ENCODE assay signal across 7 mouse cellular contexts in genomic region chr4:130573012-130573350, GRCm38 (mm10). TPM values are rescaled to one million over a fixed set of nuclear protein-coding genes. Genes with fewer than 3 reads are reported as not detected.
DNase-seq lines count a peak whose midpoint lies in the region; ATAC-seq and TF ChIP-seq lines count a peak whose summit lies in the region.

No protein-coding gene starts in this region.

- peaks cover 9% of the 10 kb centered on the region for H3K4me1 ChIP-seq in lung, embryonic 14.5 days (ENCODE audit: insufficient read depth)
- H3K4me1 ChIP-seq in embryonic facial prominence, embryonic 15.5 days = peaks cover 16% of the 10 kb centered on the region
- peaks cover 34% of the 10 kb centered on the region for H3K4me1 ChIP-seq in limb, embryonic 13.5 days
- peaks cover 9% of the 10 kb centered on the region; the same call in 1 of the 2 replicates for H3K4me1 ChIP-seq in stomach, embryonic 14.5 days (ENCODE audit: control insufficient read depth, insufficient read depth, low read length)

- H3K4me3 ChIP-seq in lung, embryonic 14.5 days (ENCODE audit: low read depth, low read length) = peak overlapping the region; percentile 76
- H3K4me3 ChIP-seq in embryonic facial prominence, embryonic 15.5 days (replicated peaks) = peak overlapping the region; percentile 65
- H3K4me3 ChIP-seq in limb, embryonic 13.5 days = peak overlapping the region; percentile 83
- peak overlapping the region; percentile 52 for H3K4me3 ChIP-seq in stomach, embryonic 14.5 days (ENCODE audit: low read depth, low read length)

- H3K4me2 ChIP-seq in lung, embryonic 14.5 days = peak overlapping the region; percentile 97
- H3K4me2 ChIP-seq in embryonic facial prominence, embryonic 15.5 days (replicated peaks) = peak overlapping the region; percentile 99
- H3K4me2 ChIP-seq in limb, embryonic 13.5 days (replicated peaks) = peak overlapping the region; percentile 93
- peak overlapping the region; percentile 92 for H3K4me2 ChIP-seq in stomach, embryonic 14.5 days (replicated peaks; ENCODE audit: low read depth, low read length)

- H3K36me3 ChIP-seq in lung, embryonic 14.5 days (ENCODE audit: insufficient read depth) = no peaks in the 10 kb centered on the region
- no peaks in the 10 kb centered on the region for H3K36me3 ChIP-seq in embryonic facial prominence, embryonic 15.5 days
- H3K36me3 ChIP-seq in limb, embryonic 13.5 days = no peaks in the 10 kb centered on the region
- no peaks in the 10 kb centered on the region for H3K36me3 ChIP-seq in stomach, embryonic 14.5 days (ENCODE audit: control insufficient read depth, insufficient read depth, low read length)

- 2% methylated on average over 6 of the region's 6 CpGs for WGBS in lung, embryonic 14.5 days
- WGBS in embryonic facial prominence, embryonic 15.5 days = under 1% methylated on average over 6 of the region's 6 CpGs
- 0% methylated on average over 6 of the region's 6 CpGs for WGBS in limb, embryonic 13.5 days
- WGBS in stomach, embryonic 14.5 days = 0% methylated on average over 6 of the region's 6 CpGs

- no peak for TF ChIP-seq CTCF in lung, embryonic 14.5 days (IDR thresholded peaks at IDR 0.05; ENCODE audit: low read depth)

- 0 out of 2 replicates have a peak, but pooled peaks cover 4% of the 10 kb centered on the region for H3K27me3 ChIP-seq in lung, embryonic 14.5 days (ENCODE audit: insufficient read depth, low read length)
- H3K27me3 ChIP-seq in embryonic facial prominence, embryonic 15.5 days = no peaks in the 10 kb centered on the region
- no peaks in the 10 kb centered on the region for H3K27me3 ChIP-seq in limb, embryonic 13.5 days
- H3K27me3 ChIP-seq in stomach, embryonic 14.5 days (ENCODE audit: control insufficient read depth, insufficient read depth, low read length) = no peaks in the 10 kb centered on the region

- no peak for ATAC-seq in lung, embryonic 14.5 days (ENCODE audit: insufficient read depth)
- no peak for ATAC-seq in embryonic facial prominence, embryonic 15.5 days (ENCODE audit: insufficient number of reproducible peaks, low FRiP score, low TSS enrichment, low read depth)
- no peak for ATAC-seq in limb, embryonic 13.5 days (ENCODE audit: low FRiP score, low read depth)
- no peak for ATAC-seq in stomach, embryonic 14.5 days (ENCODE audit: insufficient number of reproducible peaks, insufficient read depth, low FRiP score, low read depth)

- H3K9ac ChIP-seq in lung, embryonic 14.5 days = peak overlapping the region; percentile 71
- no peak overlapping the region for H3K9ac ChIP-seq in embryonic facial prominence, embryonic 15.5 days
- peak overlapping the region; percentile 87 for H3K9ac ChIP-seq in limb, embryonic 13.5 days
- H3K9ac ChIP-seq in stomach, embryonic 14.5 days (replicated peaks; ENCODE audit: low read depth, low read length) = peak overlapping the region; percentile 61; the same call in 1 of the 2 replicates

- H3K27ac ChIP-seq in lung, embryonic 14.5 days (ENCODE audit: low read depth) = no peak overlapping the region
- no peak overlapping the region for H3K27ac ChIP-seq in embryonic facial prominence, embryonic 15.5 days (replicated peaks)
- no peak overlapping the region for H3K27ac ChIP-seq in limb, embryonic 13.5 days
- H3K27ac ChIP-seq in stomach, embryonic 14.5 days (ENCODE audit: low read length) = no peak overlapping the region

- no peaks in the 10 kb centered on the region for H3K9me3 ChIP-seq in lung, embryonic 14.5 days (ENCODE audit: low read depth, low read length)
- H3K9me3 ChIP-seq in embryonic facial prominence, embryonic 15.5 days (replicated peaks) = no peaks in the 10 kb centered on the region
- H3K9me3 ChIP-seq in limb, embryonic 13.5 days = no peaks in the 10 kb centered on the region
- H3K9me3 ChIP-seq in stomach, embryonic 14.5 days (ENCODE audit: control insufficient read depth, low read depth, low read length) = no peaks in the 10 kb centered on the region

- no peak for DNase-seq in lung, embryonic 14.5 days
- DNase-seq in lung, postnatal 14 days = no peak
- no peak for DNase-seq in adrenal gland, postnatal 4 days (ENCODE audit: low spot score in 2 of 2)
- DNase-seq in adipocyte (ENCODE audit: low spot score) = no peak

RNA-seq across cellular contexts. Expression of gene Nkain1, which starts 1.0 kb away (rescaled TPM):
- polyA plus RNA-seq in lung, embryonic 14.5 days (2014; fragmentation: Nextera tagmentation; extraction: Ambion mirVana) = 2.9 and 3.3 TPM in 2 replicates
- polyA plus RNA-seq in embryonic facial prominence, embryonic 15.5 days (2015; fragmentation: Nextera tagmentation; extraction: Ambion mirVana) = 0.56 and 1.0 TPM in 2 replicates
- 2.6 and 3.0 TPM in 2 replicates for polyA plus RNA-seq in limb, embryonic 13.5 days (2015; fragmentation: Nextera tagmentation; extraction: Ambion mirVana)
- 1.8 and 2.6 TPM in 2 replicates for polyA plus RNA-seq in stomach, embryonic 14.5 days (2014; fragmentation: Nextera tagmentation; extraction: Ambion mirVana)
- total RNA-seq in adrenal gland, postnatal 4 days (2021) = 10 to 100 TPM in 1 of 2 experiments, 1 to 10 TPM in 1; 7.8 to 13.1 TPM
